Mouse (Mus musculus): Measurements from ENCODE around the gene Arhgap24. TPM values are rescaled to one million over a fixed set of nuclear protein-coding genes. Genes with fewer than 3 reads are reported as not detected.

Gene Arhgap24
- 13.0 and 13.8 TPM in 2 replicates for polyA plus RNA-seq (2014; fragmentation: Nextera tagmentation; extraction: Ambion mirVana)

- WGBS, result under 1% methylated on average over 44 of the region's 44 CpGs
- H3K9me3 ChIP-seq (ENCODE audit: control insufficient read depth, low read length), result no peaks in the 10 kb centered on the region
- no peaks in the 10 kb centered on the region for H3K27me3 ChIP-seq (ENCODE audit: control insufficient read depth, insufficient read depth, low read length)
- peak within 1 kb of the TSS; percentile 75 for H3K4me2 ChIP-seq (ENCODE audit: low read depth, severe bottlenecking)
- H3K4me3 ChIP-seq (ENCODE audit: low read depth, low read length), result peak within 1 kb of the TSS; percentile 70
- H3K9ac ChIP-seq (ENCODE audit: low read length), result peak within 1 kb of the TSS; percentile 94
- H3K36me3 ChIP-seq (ENCODE audit: control insufficient read depth, insufficient read depth, low read length), result no peaks in the 10 kb centered on the region
- ATAC-seq (ENCODE audit: insufficient number of reproducible peaks, low FRiP score, low TSS enrichment, low read depth), result peak; percentile 93
- peaks cover 15% of the 10 kb centered on the region; the same call in 1 of the 2 replicates for H3K4me1 ChIP-seq (ENCODE audit: control insufficient read depth, insufficient read depth, low read length)
- peak; percentile 91 for DNase-seq (ENCODE audit: low spot score)
- peak within 1 kb of the TSS; percentile 99 for H3K27ac ChIP-seq (replicated peaks; ENCODE audit: low read depth, low read length)
These were observed at the start of gene Arhgap24 for GRCm38 (mm10) chr5:102481215-102482211. Gene Arhgap24 (plus strand): TSS chr5:102481391.

GRCm38 (mm10) chr5:102434182-102434581 lies 47.0 kb upstream of the Arhgap24 start:
- Histone ChIP-seq H3K4me2 (ENCODE audit: low read depth, severe bottlenecking) (no peak overlapping the region), H3K27me3 (ENCODE audit: control insufficient read depth, insufficient read depth, low read length) (no peaks in the 10 kb centered on the region), H3K9ac (ENCODE audit: low read length) (no peak overlapping the region), H3K4me1 (ENCODE audit: control insufficient read depth, insufficient read depth, low read length) (peaks cover 8% of the 10 kb centered on the region; the same call in 1 of the 2 replicates), H3K4me3 (ENCODE audit: low read depth, low read length) (no peak overlapping the region), H3K9me3 (ENCODE audit: control insufficient read depth, low read length) (no peaks in the 10 kb centered on the region), H3K36me3 (ENCODE audit: control insufficient read depth, insufficient read depth, low read length) (no peaks in the 10 kb centered on the region), H3K27ac (replicated peaks; ENCODE audit: low read depth, low read length) (no peak overlapping the region)
- DNase-seq (ENCODE audit: low spot score) (no peak), ATAC-seq (ENCODE audit: insufficient number of reproducible peaks, low FRiP score, low TSS enrichment, low read depth) (no peak)
- 57% methylated on average over 4 of the region's 4 CpGs for WGBS

- H3K4me2 ChIP-seq (ENCODE audit: low read depth, severe bottlenecking), result no peak overlapping the region
- H3K4me3 ChIP-seq (ENCODE audit: low read depth, low read length), result no peak overlapping the region
- no peaks in the 10 kb centered on the region for H3K27me3 ChIP-seq (ENCODE audit: control insufficient read depth, insufficient read depth, low read length)
- no peaks in the 10 kb centered on the region for H3K9me3 ChIP-seq (ENCODE audit: control insufficient read depth, low read length)
- H3K27ac ChIP-seq (replicated peaks; ENCODE audit: low read depth, low read length), result no peak overlapping the region
- DNase-seq (ENCODE audit: low spot score) (peak; percentile 62), ATAC-seq (ENCODE audit: insufficient number of reproducible peaks, low FRiP score, low TSS enrichment, low read depth) (no peak)
- no peak overlapping the region for H3K9ac ChIP-seq (ENCODE audit: low read length)
- 7% methylated on average over 8 of the region's 8 CpGs for WGBS
- H3K36me3 ChIP-seq (ENCODE audit: control insufficient read depth, insufficient read depth, low read length), result no peaks in the 10 kb centered on the region
- H3K4me1 ChIP-seq (ENCODE audit: control insufficient read depth, insufficient read depth, low read length), result peaks cover 8% of the 10 kb centered on the region; the same call in 1 of the 2 replicates
These were observed 44.6 kb upstream of the Arhgap24 start for GRCm38 (mm10) chr5:102436581-102436980.

DNA sequence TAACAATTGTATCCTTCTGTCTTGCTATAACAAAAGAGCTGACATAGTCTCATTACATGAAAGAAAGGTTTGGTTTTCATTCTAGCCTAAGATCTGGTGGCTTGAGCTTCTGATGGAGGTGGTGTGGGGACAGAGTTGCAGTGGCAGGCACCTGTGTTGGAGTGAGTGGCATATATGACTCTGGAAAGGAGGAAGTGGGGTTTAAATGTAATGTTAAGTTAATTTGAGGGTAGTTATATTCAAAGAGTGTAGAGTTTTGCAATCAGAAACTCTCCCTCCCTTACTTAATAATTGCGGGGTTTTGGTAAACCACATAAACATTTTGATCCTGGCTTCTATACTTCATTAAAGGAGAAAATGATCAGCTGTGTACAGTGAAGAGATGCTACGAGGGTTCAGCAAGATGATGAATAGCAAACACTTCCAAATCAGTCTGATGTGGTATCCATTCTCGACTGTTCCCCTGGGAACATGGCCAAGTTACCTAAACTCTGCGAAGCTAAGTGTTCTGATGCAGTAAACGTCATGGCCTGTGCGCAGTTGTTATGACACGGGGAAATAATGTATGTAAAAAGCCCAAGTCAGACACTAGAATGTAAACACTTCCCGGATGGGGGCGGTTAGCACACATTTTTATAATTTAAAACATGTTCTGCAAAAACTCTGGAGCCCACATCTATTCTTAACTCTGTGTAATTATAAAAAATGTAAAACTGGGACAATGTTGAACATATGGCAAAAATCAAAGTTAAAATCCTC lies 41.9 kb upstream of the Arhgap24 start:
- H3K36me3 ChIP-seq (ENCODE audit: control insufficient read depth, insufficient read depth, low read length), result no peaks in the 10 kb centered on the region
- no peak overlapping the region for H3K27ac ChIP-seq (replicated peaks; ENCODE audit: low read depth, low read length)
- no peak overlapping the region for H3K9ac ChIP-seq (ENCODE audit: low read length)
- ATAC-seq (ENCODE audit: insufficient number of reproducible peaks, low FRiP score, low TSS enrichment, low read depth), result no peak
- H3K9me3 ChIP-seq (ENCODE audit: control insufficient read depth, low read length), result no peaks in the 10 kb centered on the region
- H3K4me2 ChIP-seq (ENCODE audit: low read depth, severe bottlenecking), result no peak overlapping the region
- DNase-seq (ENCODE audit: low spot score), result no peak
- H3K4me1 ChIP-seq (ENCODE audit: control insufficient read depth, insufficient read depth, low read length), result peaks cover 8% of the 10 kb centered on the region; the same call in 1 of the 2 replicates
- 80% methylated on average over 9 of the region's 9 CpGs for WGBS
- H3K27me3 ChIP-seq (ENCODE audit: control insufficient read depth, insufficient read depth, low read length), result no peaks in the 10 kb centered on the region
- no peak overlapping the region for H3K4me3 ChIP-seq (ENCODE audit: low read depth, low read length)

GRCm38 (mm10) chr5:102447436-102447835 lies 33.8 kb upstream of the Arhgap24 start:
- H3K9ac ChIP-seq (ENCODE audit: low read length), result no peak overlapping the region
- H3K27me3 ChIP-seq (ENCODE audit: control insufficient read depth, insufficient read depth, low read length), result no peaks in the 10 kb centered on the region
- H3K4me3 ChIP-seq (ENCODE audit: low read depth, low read length), result no peak overlapping the region
- DNase-seq (ENCODE audit: low spot score), result no peak
- H3K27ac ChIP-seq (replicated peaks; ENCODE audit: low read depth, low read length), result no peak overlapping the region
- 96% methylated on average over 9 of the region's 9 CpGs for WGBS
- no peak for ATAC-seq (ENCODE audit: insufficient number of reproducible peaks, low FRiP score, low TSS enrichment, low read depth)
- no peaks in the 10 kb centered on the region for H3K4me1 ChIP-seq (ENCODE audit: control insufficient read depth, insufficient read depth, low read length)
- H3K36me3 ChIP-seq (ENCODE audit: control insufficient read depth, insufficient read depth, low read length), result no peaks in the 10 kb centered on the region
- H3K9me3 ChIP-seq (ENCODE audit: control insufficient read depth, low read length), result no peaks in the 10 kb centered on the region
- H3K4me2 ChIP-seq (ENCODE audit: low read depth, severe bottlenecking), result no peak overlapping the region

GRCm38 (mm10) chr5:102450897-102451296 lies 30.3 kb upstream of the Arhgap24 start:
- Histone ChIP-seq H3K27me3 (ENCODE audit: control insufficient read depth, insufficient read depth, low read length) (no peaks in the 10 kb centered on the region), H3K4me2 (ENCODE audit: low read depth, severe bottlenecking) (no peak overlapping the region), H3K4me1 (ENCODE audit: control insufficient read depth, insufficient read depth, low read length) (peaks cover 4% of the 10 kb centered on the region; the same call in 1 of the 2 replicates), H3K4me3 (ENCODE audit: low read depth, low read length) (no peak overlapping the region), H3K27ac (replicated peaks; ENCODE audit: low read depth, low read length) (no peak overlapping the region), H3K9me3 (ENCODE audit: control insufficient read depth, low read length) (no peaks in the 10 kb centered on the region), H3K9ac (ENCODE audit: low read length) (no peak overlapping the region), H3K36me3 (ENCODE audit: control insufficient read depth, insufficient read depth, low read length) (no peaks in the 10 kb centered on the region)
- DNase-seq (ENCODE audit: low spot score) (no peak), ATAC-seq (ENCODE audit: insufficient number of reproducible peaks, low FRiP score, low TSS enrichment, low read depth) (no peak)
- WGBS, result 92% methylated on average over 2 of the region's 2 CpGs

DNA sequence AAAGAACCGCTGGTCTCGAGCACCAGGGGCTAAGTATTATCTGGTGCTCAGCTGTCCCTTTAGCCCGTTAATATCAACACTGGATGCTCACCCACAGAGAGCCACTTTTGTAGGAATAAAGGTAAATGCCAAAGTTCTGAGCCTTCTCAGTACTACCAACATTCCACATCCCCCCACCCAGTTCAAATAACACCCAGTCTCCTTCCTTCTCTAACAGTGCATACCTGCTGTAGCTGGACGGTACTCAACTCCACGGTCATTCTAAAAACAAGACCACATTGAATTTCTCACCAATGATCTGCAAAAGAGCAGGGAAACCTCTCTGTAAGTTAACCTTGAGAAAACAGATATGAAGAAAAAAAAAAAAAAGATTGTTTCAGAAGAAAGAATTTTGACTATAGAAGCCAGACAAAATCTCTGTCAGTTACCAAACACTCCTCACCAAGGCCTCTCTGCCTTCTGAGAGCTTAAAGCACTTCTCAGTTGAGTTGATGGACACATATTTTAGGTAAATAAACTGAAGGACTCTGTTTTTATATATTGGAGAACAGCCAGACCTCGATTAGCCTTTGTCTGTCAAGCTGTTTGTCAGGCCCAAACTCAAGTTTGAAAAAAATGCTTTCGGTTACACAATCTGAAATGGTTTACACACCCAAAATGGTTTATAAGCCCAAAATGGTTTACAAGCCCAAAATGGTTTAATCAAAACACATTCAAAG lies 29.0 kb upstream of the Arhgap24 start:
- WGBS, result 90% methylated on average over 7 of the region's 7 CpGs
- H3K27me3 ChIP-seq (ENCODE audit: control insufficient read depth, insufficient read depth, low read length), result no peaks in the 10 kb centered on the region
- no peaks in the 10 kb centered on the region for H3K9me3 ChIP-seq (ENCODE audit: control insufficient read depth, low read length)
- no peak overlapping the region for H3K4me3 ChIP-seq (ENCODE audit: low read depth, low read length)
- DNase-seq (ENCODE audit: low spot score), result no peak
- H3K27ac ChIP-seq (replicated peaks; ENCODE audit: low read depth, low read length), result no peak overlapping the region
- no peak for ATAC-seq (ENCODE audit: insufficient number of reproducible peaks, low FRiP score, low TSS enrichment, low read depth)
- H3K9ac ChIP-seq (ENCODE audit: low read length), result no peak overlapping the region
- H3K36me3 ChIP-seq (ENCODE audit: control insufficient read depth, insufficient read depth, low read length), result no peaks in the 10 kb centered on the region
- no peak overlapping the region for H3K4me2 ChIP-seq (ENCODE audit: low read depth, severe bottlenecking)
- peaks cover 4% of the 10 kb centered on the region; the same call in 1 of the 2 replicates for H3K4me1 ChIP-seq (ENCODE audit: control insufficient read depth, insufficient read depth, low read length)

DNA sequence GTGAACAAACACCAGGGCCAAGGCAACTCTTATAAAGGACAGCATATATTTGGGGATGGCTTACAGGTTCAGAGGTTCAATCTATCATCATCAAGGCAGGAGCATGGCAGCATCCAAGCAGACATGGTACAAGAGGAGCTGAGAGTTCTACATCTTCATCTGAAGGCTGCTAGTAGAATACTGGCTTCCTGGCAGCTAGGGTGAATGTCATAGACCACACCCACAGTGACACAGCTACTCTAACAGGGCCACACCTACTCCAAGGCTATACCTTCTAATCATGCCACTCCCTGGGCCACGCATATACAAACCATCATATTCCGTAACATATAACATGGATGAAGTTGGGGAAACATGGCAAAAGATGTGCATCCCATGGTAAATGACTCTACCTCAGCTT lies 27.9 kb upstream of the Arhgap24 start:
- WGBS, result 93% methylated on average over 2 of the region's 2 CpGs

More for the DNA sequence above, 27.9 kb upstream of the Arhgap24 start:
- H3K4me1 ChIP-seq (ENCODE audit: control insufficient read depth, insufficient read depth, low read length), result peaks cover 4% of the 10 kb centered on the region; the same call in 1 of the 2 replicates
- no peak overlapping the region for H3K4me2 ChIP-seq (ENCODE audit: low read depth, severe bottlenecking)
- H3K27me3 ChIP-seq (ENCODE audit: control insufficient read depth, insufficient read depth, low read length), result no peaks in the 10 kb centered on the region
- H3K27ac ChIP-seq (replicated peaks; ENCODE audit: low read depth, low read length), result no peak overlapping the region
- no peaks in the 10 kb centered on the region for H3K36me3 ChIP-seq (ENCODE audit: control insufficient read depth, insufficient read depth, low read length)
- H3K4me3 ChIP-seq (ENCODE audit: low read depth, low read length), result no peak overlapping the region
- no peak overlapping the region for H3K9ac ChIP-seq (ENCODE audit: low read length)
- ATAC-seq (ENCODE audit: insufficient number of reproducible peaks, low FRiP score, low TSS enrichment, low read depth), result no peak
- no peaks in the 10 kb centered on the region for H3K9me3 ChIP-seq (ENCODE audit: control insufficient read depth, low read length)
- DNase-seq (ENCODE audit: low spot score), result no peak
